Mouse (Mus musculus): ENCODE results near the gene Mrps27.

GRCm38 (mm10) chr13:99440228-99440627, 95.6 kb downstream of the Mrps27 start:
- TF ChIP-seq CTCF (IDR thresholded peaks at IDR 0.05; ENCODE audit: control insufficient read depth, insufficient read depth, low read length) (no peak), POLR2A (IDR thresholded peaks at IDR 0.05; ENCODE audit: borderline replicate concordance, control insufficient read depth, low read depth, low read length) (no peak)

All from bone marrow, adult 2 months (tissue).